Mouse (Mus musculus) hematopoietic stem cell, adult 5-6 weeks (primary cell): Measurements from ENCODE around the gene Tfpi. TPM values are rescaled to one million over a fixed set of nuclear protein-coding genes. Genes with fewer than 3 reads are reported as not detected.

Experiments
- ATAC-seq, 2 experiments: fragments of 125-278 bp in 1 of 2; replicated peaks in 1 of 2; 2 replicates each; pipeline ENCODE4 v1.8.0; 2016 to 2017; ENCODE audit warnings: inconsistent platforms in 2 of 2, mild to moderate bottlenecking in 2 of 2, moderate number of reproducible peaks in 2 of 2, low read depth in 1 of 2, moderate TSS enrichment in 1 of 2; ENCODE audit not compliant: low FRiP score in 2 of 2, poor library complexity in 2 of 2, severe bottlenecking in 2 of 2, insufficient read depth in 1 of 2, low TSS enrichment in 1 of 2
- total RNA-seq: library from RNA; stranded (forward); fragments of 172-1452, 232-1000 nt; gene quantifications from 2 replicates; pipeline ENCODE4 v1.2.3, GENCODE M21; 2017

Tfpi gene
- 44.3 and 63.1 TPM in 2 replicates for total RNA-seq

DNA sequence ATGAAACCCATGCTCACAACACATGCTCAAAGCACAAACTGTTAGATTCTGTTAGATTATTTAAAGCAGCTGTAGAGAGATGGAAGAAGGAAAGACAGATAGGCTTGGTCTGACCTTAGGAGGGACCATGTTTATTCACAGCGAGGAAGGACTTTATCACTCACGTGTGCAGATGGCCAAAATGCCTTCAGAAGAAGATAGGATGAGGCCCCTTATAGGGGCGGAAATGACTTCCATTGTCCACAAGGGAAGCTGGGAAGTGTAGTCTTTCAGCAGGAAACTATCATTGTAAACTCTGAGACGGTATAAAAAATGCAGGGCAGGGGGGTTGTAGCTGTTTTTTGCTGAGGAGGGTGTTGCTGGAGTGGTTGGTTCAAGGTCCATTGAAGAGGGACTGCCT is at the start of gene Tfpi:
TSS of gene Tfpi (minus strand) at position 199 of the 400 bp plus-strand sequence.
- ATAC-seq = 0 out of 4 replicates have a peak, but pooled peaks of 1 of the 2 experiments have one; percentile 8

GRCm38 (mm10) chr2:84526221-84526620 is 49.6 kb upstream of the Tfpi start:
- no peak for ATAC-seq

- no peak for ATAC-seq
These were observed 49.2 kb upstream of the Tfpi start for GRCm38 (mm10) chr2:84525806-84526205.

DNA sequence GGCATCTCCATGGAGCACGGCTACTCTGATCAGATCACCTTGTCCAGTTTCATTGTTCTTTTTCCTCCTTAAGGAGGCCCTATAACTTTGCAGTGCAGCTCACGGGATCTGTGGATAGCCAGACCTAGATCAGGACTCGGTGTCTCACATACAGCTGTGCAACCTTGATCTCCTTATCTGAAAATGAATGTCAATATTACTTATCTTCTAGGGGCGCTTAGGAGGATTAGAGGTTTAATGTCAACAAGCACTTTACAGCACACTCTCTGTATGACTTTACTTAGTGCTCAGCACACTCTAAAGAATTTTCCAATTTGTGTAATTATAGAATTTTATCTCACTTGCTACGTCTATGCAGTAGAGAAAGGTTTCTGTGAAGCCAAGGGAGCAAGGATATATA is 48.5 kb upstream of the Tfpi start:
- no peak for ATAC-seq

DNA sequence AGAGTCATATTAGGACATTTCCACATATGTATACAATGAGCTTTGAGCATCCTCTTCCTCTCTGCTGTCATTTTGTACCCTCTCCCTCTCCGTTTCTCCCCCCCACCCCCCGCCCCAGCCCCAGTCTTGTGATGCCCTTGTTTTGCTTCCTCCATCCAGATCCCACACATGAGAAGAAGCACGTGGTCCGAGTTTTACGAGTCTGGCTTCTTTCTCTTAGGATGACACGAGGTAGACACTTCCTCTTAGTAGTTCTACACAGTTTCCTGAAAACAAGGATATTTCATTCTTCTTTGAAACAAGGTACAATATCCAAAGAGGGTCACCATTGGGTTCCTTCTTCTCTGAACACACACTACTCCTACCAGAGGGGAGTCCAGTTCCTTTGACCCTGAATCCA is 47.4 kb upstream of the Tfpi start:
- no peak for ATAC-seq

DNA sequence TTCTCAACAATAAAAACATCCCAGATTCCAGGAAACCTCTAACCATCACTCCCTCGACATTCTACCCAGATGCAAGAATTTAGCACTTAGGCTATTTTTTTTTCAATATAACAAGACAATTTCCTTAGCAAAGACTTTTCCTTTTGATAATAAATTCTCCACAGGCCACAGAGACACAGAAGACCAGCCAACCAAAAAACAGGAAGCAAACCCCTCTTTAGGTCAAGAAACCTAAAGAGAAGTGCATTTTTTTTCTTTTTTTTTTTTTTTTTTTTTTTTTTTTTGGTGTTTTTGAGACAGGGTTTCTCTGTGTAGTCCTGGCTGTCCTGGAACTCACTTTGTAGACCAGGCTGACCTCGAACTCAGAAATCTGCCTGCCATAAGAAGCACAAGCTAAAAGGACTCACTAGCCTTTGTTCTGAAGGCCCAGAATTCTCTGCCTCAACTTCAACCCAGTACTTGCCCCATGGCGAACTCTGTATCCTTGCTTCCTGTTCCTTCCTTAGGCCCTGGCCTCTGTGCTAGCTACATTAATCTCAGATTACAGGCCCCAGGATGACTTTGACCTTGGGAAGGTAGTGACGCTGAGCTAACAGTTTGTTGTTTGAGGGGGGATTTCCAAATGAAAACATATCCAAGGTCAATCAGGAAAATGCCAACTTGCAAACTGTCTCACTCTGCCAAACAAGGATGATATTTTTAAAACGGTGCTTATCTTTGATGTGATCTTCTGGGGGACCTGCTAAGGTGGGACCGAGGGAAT is 46.7 kb upstream of the Tfpi start:
- ATAC-seq = no peak

DNA sequence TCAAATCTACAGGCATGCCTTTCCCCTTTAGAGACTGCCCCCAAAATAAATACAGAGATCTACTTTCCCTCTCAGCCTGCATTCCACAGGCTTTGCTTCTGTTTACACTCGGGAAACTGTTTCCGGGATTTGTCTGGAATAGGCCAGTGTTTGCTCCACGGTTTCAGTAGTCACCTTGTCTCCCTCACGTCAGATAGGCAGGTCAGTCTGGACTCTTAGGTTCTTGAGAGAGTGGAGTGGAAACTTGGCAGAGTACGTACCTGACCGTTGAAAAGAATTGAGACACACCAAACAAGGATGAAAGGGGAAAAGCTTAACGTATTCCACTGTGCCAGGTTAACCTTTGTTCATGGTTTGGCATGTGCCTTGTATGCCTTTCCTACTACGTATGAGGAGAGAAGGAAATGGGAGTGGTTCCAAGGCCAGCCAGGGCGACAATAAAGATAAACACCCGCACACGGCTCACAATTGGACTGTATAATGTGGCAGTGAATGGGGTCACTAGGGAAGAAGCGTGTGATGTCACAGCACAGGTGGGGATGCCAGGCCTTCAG is 43.0 kb upstream of the Tfpi start:
- ATAC-seq = no peak

- no peak for ATAC-seq
These were observed 42.2 kb upstream of the Tfpi start for GRCm38 (mm10) chr2:84518767-84519166.

GRCm38 (mm10) chr2:84513281-84513680 is 36.7 kb upstream of the Tfpi start:
- no peak for ATAC-seq

GRCm38 (mm10) chr2:84511508-84511907 is 34.9 kb upstream of the Tfpi start:
- no peak for ATAC-seq

DNA sequence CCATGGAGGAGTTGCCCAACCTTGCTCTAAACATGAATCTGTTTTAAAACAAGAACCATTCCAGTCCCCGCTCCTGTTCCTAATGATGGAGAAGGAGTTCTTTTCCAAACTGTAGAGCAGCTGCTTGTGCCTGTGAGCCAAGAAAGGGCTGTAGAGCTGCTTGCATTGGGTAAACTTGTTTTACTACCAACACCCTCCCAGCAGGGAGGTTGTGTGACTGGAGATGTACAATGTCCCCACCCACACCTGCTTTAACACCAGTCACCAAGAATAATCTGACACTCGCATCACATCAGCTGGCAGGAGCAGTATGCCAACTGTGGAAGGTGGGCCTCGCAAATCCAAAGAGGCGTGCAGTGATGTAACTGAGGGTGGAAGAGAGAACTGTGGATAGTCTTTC is 34.5 kb upstream of the Tfpi start:
- peak in 1 of 2 experiments; percentile 21; a peak in 1 of 4 replicates for ATAC-seq

- peak; percentile 32 to 58; a peak in 2 of 4 replicates for ATAC-seq
These were observed 28.4 kb upstream of the Tfpi start for GRCm38 (mm10) chr2:84504954-84505394.

DNA sequence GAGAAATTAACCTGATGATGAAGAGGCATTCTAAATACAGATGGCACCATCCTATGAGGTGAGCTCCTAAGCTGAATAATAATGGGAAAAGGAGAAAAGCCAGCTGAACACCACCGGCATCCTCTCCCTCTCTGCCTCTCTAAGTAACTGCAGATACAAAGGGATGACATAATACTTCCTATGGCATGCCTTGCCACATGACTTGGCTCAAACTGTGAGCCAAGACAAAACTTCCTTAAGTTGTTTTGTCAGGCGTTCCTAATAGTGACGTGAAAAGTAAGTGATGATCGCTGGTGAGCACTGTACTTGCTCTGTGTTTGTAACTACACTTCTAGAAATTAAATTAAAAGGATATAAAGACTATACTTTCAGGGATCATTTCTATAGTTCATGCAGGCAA is 27.7 kb upstream of the Tfpi start:
- peak; percentile 49 to 81; a peak in 3 of 4 replicates for ATAC-seq

- no peak for ATAC-seq
These were observed 22.3 kb upstream of the Tfpi start for GRCm38 (mm10) chr2:84498921-84499320.

GRCm38 (mm10) chr2:84495108-84495507 is 18.5 kb upstream of the Tfpi start:
- ATAC-seq = no peak

DNA sequence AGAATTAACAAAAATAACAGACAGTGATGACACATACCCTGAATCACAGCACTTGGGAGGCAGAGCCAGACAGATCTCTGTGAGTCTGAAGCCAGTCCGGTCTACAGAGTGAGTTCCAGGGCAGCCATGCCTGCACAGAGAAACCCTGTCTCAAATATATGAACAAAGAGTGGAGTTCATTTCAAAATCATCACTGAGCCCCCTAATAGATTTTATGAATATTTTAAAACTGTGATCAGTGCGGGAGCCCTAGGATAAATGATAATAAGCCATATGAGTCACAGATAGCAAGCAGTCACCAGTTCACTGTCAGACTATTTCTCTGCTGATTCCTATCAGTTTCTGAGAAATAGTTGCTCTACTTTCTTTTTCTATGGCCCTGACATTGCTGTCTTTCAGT is 17.1 kb upstream of the Tfpi start:
- ATAC-seq = no peak

GRCm38 (mm10) chr2:84491715-84492114 is 15.1 kb upstream of the Tfpi start:
- ATAC-seq = no peak

DNA sequence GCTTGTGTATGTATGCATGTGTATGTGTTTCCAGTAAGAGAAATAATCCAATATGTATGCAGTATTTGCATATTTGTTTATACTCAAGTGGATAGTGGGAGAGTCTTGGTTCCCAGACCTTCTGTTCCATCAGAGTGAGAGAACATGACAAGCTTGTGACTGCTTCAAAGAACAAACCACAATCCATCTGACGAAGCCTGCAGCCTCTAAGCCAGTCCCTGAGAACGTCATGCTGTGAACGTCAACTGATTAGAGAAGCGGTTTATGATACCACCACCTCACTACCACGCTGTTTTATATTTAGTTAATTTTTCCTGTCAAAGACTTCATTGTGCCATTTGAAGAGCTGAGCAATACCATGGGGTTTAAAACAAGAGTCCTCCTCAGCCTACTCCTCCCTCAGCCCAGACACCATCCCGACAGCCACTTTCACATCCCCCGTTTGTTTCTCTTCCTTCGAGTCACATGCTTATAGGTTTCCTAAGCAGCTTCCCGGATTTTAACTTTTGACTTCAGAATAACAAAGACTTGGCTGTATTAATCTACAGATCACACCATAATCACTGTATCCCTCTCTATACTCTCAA is 11.2 kb upstream of the Tfpi start:
- no peak for ATAC-seq
